Mouse (Mus musculus) bone marrow, adult 2 months (tissue): ENCODE measurements around the gene Pcdh20.

Experiments
- CTCF ChIP-seq: fragments of 200-500 bp; IDR thresholded peaks from 2 replicates; pipeline ENCODE4 v1.5.1; 2011; ENCODE audit warnings: low read length, control low read depth; ENCODE audit not compliant: control insufficient read depth, insufficient read depth
- POLR2A ChIP-seq: fragments of 200-500 bp; IDR thresholded peaks from 2 replicates; pipeline ENCODE4 v1.6.1; 2011; ENCODE audit warnings: low read depth, mild to moderate bottlenecking, control low read depth, low read length, borderline replicate concordance; ENCODE audit not compliant: control insufficient read depth

GRCm38 (mm10) chr14:88463357-88463756, 7.8 kb downstream of the Pcdh20 start:
- TF ChIP-seq CTCF (no peak), POLR2A (no peak)
